Mouse (Mus musculus): ENCODE results near the gene AI413582.

AI413582 gene

DNA sequence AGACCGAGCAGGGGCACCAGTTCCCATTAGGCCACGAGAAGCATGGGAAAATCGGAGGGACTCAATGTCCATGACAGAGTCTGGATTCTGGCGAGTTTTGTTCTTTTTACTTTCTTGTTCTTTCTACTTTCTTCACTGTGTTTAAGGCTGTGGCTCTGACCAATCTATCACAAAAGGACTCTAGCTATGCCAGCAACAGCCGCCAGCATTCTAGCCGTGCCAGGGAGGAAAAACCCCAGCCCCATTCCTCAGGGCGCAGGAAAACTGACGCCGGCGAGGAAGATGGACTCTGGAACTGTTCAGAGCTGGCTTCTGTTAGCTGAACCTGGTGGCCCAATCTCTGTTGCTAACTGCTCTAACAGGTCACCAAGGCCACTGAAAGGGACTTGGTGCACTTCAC is 12.9 kb upstream of the AI413582 start:
- DNase-seq = no peak

DNA sequence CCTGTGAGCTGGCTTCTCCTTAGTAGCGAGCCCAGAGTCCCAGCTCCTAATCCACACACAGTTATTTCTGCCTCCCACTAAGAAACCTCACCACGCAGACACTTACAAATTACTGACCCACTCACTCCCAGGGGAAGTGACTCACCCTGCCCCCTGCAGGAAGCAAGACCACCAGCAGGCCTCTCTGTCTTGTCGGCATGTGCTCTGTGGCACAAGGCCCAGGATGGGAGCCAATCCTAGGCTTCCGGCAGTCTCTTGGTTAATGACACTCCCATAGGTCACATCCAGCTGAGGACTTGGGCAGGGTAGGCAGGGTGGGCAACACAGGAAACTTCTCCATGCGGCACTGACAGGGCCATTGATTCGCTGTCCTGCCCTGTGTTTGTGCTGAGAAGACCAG is 11.9 kb upstream of the AI413582 start:
- DNase-seq = peak; percentile 62

DNA sequence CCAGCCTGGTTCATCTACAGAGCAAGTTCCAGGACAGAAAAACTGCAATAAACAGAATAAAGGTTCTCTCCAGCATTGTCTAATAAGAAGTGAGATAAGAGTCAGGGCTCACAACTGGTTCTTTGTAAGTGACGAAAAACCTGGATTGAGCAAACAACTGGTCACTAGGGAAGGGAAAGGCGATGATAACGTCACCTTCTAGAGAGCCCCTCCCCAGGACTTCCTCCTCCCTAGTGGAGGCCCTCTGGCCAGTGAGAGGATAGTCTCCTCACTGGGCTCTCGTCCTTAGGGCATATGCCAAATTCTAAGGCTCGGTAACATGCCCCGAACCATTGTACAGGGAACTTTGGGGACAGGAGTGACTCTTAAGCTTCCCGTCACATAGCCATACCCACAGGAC is 10.5 kb upstream of the AI413582 start:
- DNase-seq = no peak

DNA sequence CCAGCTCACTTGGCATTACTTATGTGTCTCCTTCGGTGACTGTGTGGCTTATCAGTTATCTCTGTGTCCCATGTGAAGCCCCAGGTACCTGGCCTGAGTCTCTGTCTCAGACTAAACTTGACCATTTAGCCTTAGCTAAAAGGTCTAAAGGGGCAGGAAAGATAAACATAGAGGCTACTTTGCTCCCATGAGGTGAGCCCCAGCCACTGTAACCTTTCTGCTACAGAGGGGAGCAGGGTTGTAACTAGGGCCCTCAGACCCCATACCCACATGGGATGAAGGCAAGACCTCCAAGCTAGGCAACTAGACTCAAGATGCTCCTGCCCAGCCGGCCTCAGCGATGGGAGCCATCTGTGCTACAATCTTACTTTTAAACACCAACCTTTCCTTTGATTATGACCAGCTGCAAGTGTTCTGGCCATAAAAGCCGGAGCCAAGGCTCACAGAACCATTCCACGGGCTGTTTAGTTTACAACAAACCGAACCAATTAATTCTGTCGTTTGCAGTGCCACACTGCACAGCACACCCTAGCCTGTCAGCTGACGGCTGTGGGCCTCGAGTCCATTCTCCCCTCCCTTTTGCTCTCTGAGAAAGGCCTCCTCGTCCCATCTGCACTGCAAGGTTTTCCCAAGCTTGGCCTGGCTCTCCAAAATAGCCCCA is 9.7 kb upstream of the AI413582 start:
- no peak for DNase-seq

DNA sequence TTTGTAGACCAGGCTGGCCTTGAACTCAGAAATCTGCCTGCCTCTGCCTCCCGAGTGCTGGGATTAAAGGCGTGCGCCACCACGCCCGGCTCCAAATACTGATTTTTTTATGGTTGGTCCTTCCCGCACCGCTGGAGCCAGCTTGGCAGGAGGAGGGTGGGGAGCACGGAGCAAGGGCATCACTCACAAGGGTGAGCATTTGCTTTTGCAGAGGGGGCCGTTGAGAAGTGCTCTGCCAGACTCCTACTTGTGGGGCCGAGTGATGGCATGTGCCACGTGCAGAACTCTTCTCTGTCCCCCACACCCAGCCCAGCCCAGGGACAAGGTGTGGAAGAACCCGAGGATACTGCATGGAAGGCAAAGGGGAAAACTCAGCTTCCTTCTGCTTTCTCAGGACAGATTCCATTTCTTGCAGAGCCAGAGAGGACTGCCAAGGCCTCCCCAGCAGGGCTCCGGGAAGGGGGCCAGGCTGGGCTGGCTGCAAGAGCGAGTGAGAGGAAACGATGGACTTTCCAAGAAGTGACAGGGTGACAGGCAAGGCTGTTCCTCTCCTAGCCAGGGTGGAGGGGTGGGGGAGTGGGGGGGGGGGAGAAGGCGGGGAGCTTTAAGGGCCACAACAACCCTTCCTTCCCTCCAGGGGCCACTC is 9.0 kb upstream of the AI413582 start:
- DNase-seq = no peak

DNA sequence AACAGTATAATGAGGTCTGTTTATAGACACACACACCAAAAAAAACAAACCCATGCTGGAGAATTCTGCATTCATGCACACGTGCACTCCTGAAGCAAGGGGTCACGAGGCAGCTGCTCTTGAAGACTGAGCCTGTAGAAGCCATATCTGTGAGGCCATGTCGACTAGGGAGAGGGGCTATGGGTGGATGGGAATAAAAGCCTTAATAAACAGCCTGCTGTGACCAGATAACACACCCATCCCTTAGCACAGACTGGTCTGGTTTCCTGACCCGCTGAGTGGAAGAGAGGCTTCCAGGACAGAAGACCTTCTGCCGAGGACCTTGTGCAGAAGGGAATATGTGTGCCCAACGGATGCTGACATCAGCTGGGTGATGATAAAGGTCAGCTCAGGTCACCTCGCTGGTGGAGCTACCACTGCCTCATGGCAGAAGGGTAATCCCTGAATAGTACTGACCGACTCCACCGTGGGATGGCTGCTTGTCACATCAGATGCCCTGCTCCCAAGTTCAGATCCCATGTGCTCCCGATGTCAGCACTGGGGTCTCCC is 8.3 kb upstream of the AI413582 start:
- DNase-seq = no peak

DNA sequence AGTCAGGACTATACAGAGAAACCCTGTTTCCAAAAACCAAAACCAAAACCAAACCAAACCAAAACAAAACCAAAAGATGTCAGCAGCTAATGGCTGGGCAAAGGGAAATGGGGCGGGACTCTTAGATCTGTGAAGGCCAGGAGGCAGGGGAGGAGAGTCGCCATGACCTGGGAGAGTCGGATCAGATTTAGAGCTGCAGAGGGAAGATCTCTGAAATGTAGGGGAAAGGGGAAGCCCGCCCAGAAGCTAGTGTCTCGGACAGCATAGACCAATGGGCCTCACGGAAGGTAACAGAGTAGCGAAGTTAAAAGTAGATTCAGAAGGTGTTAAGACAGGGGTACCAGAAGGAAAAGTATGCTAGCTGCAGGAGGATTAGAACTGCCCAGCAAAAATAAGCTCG is 5.8 kb upstream of the AI413582 start:
- no peak for DNase-seq

DNA sequence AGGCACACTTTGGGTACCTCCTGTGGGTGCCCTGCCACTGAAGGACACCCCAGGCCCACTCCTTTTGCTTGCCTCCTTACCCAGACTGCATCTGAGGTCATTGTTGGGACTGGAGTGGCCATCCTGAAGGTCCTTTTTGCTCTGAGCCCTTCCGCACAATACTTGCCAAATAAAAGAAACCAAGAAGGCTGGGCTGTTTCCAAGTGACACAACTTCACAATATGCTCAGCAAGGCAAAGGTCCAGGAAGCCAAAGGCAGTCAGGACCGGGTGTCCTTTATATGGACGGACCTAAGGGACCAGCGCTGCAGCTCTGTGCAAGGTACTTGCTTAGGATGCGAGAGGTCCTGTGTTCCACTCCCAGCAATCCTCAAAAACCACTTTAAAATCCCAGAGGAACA is 2.7 kb upstream of the AI413582 start:
- DNase-seq = no peak

DNA sequence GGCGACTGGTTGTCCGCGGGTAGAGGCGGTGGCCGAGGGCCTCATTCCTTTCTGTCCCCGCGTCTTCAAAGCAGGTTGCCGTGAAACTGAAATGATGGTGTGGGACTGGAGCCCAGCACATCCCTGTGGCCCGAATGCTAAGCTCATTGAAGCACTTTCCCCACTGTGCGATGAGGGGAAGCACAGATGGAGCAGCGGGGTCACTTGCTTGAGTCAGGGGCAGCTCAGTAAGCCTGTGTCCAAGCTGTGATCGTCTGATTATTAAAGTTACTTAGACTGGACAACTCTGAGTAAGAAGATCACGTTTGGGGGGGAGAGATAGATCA is 349 bp upstream of the AI413582 start:
- no peak for DNase-seq

DNA sequence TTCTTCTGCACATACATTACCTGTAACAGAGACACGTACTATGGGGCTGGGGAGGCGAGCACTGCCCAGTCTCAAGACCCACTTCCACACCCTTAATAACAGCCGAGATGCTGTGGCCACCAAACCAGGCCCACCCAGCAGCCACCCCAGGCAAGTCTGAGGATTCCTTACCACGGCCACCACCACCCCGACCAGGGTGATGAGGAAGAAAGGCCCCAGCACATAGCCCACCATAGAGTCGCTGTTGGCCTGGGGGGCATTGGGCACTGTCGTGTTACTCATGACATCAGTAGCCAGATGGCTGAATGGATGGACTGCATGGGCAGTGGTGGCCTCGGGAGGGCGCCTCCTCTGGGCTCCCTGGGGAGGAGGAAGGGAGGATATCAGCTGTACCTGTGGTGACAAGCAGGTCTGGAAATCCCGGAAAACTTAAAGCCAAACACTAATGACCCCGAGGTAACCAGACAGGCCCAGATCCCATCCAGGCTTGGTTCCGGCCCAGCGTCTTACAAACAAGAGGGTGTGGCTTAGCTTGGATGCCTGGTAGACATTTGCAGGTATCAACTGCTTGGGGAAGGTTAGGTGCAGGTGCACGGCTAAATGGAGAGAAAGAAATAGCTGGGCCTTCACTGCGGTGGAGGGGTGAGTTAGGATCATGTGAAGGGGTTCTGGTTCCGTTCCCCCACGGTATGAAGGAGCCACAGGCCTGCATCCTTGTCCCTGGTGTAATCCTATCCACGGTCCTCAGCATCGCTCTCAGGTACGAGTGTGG is 979 bp downstream of the AI413582 start:
- peak; percentile 62 for DNase-seq

DNA sequence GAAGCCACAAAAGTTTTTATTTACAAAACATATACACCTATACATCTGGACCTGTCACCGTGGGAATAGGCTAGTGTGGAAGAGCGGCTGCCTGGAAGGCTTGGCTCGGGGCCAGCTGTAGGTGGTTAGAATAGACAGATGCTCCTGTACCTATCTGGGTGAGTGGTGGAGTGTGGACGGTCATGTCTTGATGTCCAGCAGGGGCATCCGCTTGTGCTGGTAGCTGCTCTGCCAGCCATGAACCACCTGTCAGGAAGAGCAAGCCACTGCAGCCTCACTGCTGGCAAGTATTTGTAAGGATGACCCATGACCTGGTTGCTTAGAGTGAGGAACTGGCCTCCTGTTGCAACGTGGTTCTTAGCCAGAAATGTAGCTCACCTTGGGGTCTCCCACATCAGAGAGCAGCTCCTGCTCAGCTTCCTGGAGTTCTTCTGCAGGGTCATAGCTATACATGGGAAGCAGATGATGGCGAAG is 1.7 kb downstream of the AI413582 start:
- no peak for DNase-seq

DNA sequence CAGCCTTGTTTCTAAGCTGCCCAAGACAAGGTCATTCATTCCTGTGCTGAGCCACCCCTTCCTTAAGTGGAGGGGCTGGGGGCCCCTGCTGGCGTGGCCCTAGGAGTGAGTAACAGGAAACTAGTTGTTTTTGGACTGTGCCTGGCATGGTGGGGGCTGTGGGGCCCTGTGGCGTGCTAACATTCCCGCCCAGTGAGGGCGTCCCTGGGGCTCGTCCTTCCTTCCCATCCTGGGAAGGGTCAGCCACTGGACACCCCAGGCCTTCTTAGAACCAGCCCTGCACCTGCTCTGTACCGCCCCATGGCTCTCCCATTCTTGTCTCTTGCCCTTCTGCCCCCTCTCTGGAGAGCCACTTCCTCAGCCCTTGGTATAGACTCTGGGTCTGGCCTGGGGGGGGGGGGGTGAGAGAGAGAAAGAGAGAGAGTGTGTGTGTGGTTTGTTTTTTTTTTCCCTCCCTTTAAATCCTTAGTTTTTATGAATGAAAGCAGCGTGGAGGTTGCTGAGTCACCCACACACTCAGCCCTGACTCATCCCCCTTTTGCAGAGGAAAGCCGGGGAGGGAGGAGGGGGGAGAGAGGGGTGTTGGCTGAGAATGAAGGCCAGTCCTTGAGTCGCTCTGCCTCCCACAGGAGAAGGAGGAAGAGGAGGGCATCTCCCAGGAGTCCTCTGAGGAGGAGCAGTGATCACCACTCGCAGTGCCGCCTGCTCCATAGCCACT is 3.6 kb downstream of the AI413582 start:
- DNase-seq = peak; percentile 42

DNA sequence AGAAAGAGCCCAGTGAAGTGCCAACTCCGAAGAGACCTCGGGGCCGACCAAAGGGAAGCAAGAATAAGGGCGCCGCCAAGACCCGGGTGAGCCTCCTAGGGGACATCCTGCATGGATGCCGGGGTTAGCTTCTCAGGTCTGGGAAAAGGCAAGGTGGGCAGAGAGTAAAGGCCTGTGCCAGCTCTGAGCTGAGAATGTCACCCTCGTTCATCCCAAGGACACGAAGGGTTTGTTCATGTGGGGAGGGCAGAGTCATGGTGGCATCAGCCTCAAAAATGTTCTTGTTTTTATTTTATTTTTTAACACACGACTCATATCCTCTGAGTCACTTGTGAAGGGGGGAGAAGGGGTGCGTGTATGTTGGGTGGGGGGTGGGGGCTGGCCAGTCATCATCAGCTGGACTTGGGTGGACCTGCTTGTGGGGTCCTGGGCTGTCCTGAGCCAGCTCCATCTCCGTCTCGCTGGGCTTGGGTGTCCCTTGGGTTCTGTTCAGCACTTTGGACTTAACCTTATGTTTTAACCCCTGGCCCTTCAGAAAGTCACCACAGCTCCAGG is 4.6 kb downstream of the AI413582 start:
- no peak for DNase-seq

DNA sequence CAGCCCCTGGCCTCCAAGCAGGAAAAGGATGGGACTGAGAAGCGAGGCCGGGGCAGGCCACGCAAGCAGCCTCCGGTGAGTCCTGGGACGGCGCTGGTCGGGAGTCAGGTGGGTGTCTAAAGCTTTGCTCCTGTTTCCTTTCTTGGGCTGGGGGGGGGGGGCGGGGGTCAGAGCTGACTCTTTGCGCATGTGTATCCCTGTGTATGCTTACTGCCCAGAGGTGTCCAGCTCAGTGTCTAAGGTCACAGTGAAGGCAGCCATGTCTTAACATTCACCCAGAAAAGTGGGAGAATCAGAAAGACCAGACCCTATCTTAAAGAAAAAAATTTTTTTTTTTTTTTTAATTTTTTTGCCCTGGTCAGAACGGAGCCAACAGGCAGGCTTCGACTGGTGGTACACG is 6.0 kb downstream of the AI413582 start:
- no peak for DNase-seq

DNA sequence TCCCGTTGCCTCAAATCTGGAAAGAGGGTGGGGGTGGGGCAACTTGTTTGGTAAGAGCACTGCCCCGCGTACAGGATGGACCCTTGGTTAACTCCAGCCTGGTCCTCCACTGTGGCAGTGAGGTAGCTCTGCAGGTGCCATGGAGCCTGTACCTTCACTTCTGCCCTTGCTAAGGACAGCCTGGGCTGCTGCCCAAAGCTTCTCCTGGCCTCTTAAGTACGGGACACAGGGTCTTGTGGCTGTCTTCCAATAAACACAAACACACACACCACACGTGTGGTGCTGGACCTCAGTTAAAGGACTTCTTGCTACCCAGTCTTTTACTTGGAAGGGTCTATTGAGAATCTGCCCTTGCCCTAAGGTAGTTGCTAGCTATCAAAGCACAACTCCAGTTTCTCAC is 6.7 kb downstream of the AI413582 start:
- DNase-seq = no peak

DNA sequence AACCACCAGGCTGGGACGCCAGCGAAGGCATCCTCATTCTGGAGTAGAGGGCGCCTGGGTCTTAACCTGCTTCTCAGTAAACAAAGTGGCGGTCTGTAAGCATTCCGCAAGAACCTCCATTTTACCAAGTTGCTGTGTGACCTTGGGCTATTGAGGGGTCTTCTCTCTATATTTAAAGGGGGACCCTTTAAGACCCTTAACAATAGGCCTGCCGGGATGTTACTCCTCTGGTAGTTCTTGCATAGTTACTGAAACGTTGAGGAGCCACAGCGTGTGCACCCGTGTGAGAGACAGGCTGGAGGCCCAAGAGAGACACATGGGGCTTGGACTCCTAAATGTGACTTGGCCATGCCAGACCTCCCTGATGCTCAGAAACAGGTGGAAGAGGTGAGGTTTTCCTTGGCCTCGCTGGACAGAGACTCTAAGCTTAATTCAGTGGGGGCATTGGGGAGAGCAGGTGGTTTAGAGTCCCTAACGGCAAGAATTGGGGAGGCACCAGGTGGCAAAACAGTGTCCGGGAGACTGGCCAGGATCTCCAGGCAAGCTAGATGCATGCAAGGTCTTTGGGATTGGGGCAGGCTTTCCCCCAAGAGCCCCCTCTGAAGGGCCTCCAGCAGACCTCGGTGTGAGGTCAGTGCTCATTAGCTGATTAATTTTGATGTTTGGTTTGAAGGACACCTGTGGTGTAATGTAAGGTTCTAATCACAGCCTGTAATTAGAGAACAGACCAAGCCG is 7.5 kb downstream of the AI413582 start:
- peak; percentile 88 for DNase-seq

DNA sequence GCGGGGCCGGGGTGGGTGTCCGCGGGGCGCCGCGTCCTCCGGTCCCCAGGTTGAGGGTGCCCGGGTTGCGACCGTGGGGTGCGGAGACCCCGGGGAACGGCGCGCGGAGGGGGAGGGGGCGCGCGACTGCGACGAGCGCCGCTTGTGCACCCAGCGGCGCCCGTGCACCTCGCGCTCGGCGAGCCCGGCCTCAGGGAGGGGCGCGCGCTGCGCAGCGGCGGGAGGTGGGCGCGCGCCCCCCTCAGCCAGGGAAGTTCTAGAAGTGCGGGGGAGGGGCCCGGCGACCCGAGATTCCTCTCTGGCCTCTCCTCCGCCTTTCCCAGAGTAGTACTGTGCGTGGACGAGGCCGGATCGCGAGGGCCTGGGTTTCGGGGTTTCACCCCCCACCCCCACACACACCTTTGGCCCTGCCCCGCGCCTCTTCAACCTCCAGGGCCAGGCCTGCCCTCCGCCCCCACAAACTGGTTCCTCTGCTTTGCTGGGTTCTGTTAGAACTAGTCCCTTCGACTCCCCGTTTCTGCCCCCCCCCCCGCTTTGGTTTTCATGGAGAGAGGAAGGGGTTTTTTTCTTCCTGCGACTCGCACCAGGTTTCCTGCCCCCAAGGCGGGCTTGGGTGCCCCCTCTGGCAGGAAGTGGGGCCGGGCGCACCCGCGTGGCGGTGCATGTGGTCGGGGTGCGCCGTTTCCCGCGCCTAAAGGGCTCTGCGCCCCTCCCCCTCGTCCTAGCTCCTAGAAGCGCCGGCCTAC is 8.2 kb downstream of the AI413582 start:
- peak; percentile 84 for DNase-seq

DNA sequence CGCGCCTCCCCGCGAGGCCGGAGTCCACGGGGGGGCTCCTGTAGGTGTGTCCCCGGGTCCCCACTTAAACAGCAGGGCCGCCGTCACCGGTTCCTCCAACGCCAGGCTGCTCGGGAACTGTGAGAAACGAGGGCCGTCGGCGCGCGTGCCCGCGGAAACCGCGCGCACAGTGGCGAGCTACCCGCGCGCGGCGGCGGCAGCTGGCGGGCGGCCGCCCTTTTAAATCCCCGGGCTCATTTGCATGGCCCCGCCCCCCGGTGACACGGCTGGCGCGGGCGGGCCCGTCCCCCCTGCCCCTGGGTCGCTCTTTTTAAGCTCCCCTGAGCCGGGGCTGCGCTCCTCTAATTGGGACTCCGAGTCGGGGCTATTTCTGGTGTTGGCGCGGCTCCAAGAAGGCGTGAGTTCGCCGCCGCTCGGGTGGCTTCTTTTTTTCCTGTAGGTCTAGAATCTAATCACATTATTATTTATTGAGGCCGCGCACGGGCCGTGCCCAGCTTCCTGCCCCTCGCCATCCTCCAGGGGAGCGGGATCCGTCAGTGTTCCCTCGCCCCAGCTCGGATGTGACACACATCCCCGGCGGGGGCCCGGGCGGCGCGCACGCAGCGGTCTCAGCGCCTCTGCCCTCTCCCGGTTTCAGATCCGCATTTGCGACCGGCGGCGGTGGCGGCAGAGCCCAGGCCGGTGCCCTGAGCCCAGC is 9.1 kb downstream of the AI413582 start, which contains the start of gene Hmga1:
Gene Hmga1 (plus strand): TSS at position 183 of the 697 bp plus-strand sequence.
- DNase-seq = peak; percentile 98

DNA sequence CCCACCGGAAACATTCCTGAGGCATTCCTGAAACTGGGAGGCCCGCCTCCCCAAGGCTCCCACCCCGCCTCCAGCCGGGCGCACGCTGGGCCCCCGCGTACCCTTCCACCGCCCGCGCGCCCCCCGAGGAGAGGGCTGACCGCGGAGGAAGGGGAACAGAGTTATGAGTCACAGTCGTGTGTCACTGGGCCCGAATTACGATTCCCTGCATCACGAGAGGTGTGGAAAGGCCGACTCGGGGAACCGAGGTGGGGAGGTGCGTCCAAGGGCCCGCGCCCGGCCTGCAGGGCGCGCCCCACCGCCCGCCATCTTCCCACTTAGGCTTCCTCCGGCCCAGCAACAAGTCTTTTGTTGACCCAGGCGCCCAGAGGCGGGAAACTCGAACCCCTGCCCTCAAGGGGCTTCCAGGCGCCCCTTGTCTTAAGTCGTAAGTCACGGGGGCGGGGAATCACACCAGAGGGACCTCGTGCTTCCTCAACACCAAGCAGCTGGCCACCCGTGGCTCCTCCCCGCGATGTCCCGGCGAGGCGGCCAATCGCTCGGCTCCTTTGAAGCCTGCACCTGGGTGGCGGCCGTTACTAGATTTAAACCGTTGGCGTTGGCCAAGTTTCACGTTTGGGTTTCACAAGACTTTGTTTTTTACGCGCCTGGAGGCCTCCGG is 9.9 kb downstream of the AI413582 start:
- DNase-seq = peak; percentile 93

DNA sequence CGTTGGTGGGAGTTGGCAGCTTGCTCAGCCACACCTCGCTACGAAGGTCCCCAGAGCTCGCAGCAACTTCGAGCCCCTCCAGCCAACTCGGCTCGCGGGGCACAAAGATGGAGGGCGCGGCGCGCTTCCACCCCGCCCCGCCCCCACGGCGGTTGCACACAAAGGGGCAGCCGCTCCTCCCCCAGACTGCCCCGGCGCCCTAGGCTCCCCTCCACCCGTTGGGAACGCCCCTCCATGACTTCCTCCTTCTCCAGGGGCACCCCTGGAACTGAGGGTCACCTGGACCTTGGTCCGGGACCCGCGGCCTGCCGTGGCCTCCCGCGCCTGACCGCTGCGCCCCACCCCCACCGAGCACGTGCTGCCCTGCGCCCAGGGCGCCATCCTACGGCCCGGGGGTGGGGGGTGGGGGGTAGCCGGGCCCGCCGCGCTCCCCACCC is 10.5 kb downstream of the AI413582 start:
- DNase-seq = peak; percentile 88

Measured in retina, postnatal 1 day (tissue).